Mouse (Mus musculus) C2C12 (cell line): ENCODE data around the gene Alg12. TPM values are rescaled to one million over a fixed set of nuclear protein-coding genes. Genes with fewer than 3 reads are reported as not detected.

Source experiments
- H3K27me3 ChIP-seq: one replicate; pipeline ENCODE4 v1.6.1; 2011; ENCODE audit not compliant: control insufficient read depth, insufficient read depth, insufficient read length
- H3K36me3 ChIP-seq: one replicate; pipeline ENCODE4 v1.6.1; 2011; ENCODE audit not compliant: control insufficient read depth, insufficient read depth
- H3K4me3 ChIP-seq: one replicate; pipeline ENCODE4 v1.5.1; 2011; ENCODE audit warnings: mild to moderate bottlenecking, control low read depth; ENCODE audit not compliant: poor library complexity, insufficient read depth, severe bottlenecking
- H3K79me2 ChIP-seq: one replicate; pipeline ENCODE4 v1.6.1; 2011; ENCODE audit not compliant: control insufficient read depth, insufficient read depth
- H3K79me3 ChIP-seq: one replicate; pipeline ENCODE4 v1.6.1; 2011; ENCODE audit warnings: low read depth, control low read depth
- H3ac ChIP-seq: one replicate; pipeline ENCODE3; 2011; ENCODE audit warnings: low read depth; ENCODE audit not compliant: control insufficient read depth, insufficient read length
- CEBPB ChIP-seq: IDR thresholded peaks from one replicate; pipeline ENCODE4 v1.6.1; 2011; ENCODE audit warnings: low read depth, mild to moderate bottlenecking, control low read depth, moderate library complexity
- CTCF ChIP-seq: IDR thresholded peaks from one replicate; pipeline ENCODE4 v1.5.1; 2011; ENCODE audit not compliant: control insufficient read depth, insufficient read depth, insufficient read length
- FOSL1 ChIP-seq: IDR thresholded peaks from one replicate; pipeline ENCODE4 v1.8.0; 2011; ENCODE audit warnings: mild to moderate bottlenecking, low read length; ENCODE audit not compliant: poor library complexity, insufficient read depth, severe bottlenecking
- MAX ChIP-seq: IDR thresholded peaks from one replicate; pipeline ENCODE4 v1.6.1; 2011; ENCODE audit warnings: mild to moderate bottlenecking, control low read depth
- MYOD1 ChIP-seq: IDR thresholded peaks from one replicate; pipeline ENCODE4 v1.6.1; 2011; ENCODE audit warnings: low read depth; ENCODE audit not compliant: control insufficient read depth, insufficient read length
- MYOG ChIP-seq: IDR thresholded peaks from one replicate; pipeline ENCODE4 v1.6.1; 2011; ENCODE audit not compliant: control insufficient read depth, insufficient read length; ENCODE audit errors: extremely low read depth
- USF1 ChIP-seq: IDR thresholded peaks from one replicate; pipeline ENCODE4 v1.6.1; 2011; ENCODE audit warnings: low read depth, mild to moderate bottlenecking, control low read depth, moderate library complexity
- polyA plus RNA-seq: library from polyadenylated mRNA; unstranded; fragments of >200 nt; fragmentation: generic; extraction: Trizol; gene quantifications from one replicate; pipeline ENCODE4 v1.2.1, GENCODE M21; 2012; ENCODE audit warnings: missing spikeins

Alg12 gene
- polyA plus RNA-seq, 1 experiment = 14.2 TPM

DNA sequence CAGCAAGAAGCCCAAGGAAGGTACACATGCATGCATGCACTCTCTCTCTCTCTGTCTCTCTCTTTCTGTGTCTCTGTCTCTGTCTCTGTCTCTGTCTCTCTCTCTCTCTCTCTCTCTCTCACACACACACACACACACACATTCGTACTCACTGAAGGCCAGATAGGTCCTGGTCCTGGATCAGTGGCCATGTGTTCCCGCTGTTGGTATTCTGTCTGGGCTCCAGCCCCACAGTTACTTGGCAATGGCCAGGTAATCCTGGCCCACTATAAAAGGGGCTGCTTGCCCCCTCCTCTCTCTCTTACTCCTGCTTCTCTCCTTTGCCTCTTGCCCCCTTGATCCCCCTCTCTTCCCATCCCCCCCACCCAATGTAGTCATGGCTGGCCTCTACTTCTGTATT, 22.0 kb upstream of the Alg12 start:
- Histone ChIP-seq H3K4me3 (no peak overlapping the region), H3K79me3 (no peaks in the 10 kb centered on the region), H3K79me2 (no peaks in the 10 kb centered on the region)

DNA sequence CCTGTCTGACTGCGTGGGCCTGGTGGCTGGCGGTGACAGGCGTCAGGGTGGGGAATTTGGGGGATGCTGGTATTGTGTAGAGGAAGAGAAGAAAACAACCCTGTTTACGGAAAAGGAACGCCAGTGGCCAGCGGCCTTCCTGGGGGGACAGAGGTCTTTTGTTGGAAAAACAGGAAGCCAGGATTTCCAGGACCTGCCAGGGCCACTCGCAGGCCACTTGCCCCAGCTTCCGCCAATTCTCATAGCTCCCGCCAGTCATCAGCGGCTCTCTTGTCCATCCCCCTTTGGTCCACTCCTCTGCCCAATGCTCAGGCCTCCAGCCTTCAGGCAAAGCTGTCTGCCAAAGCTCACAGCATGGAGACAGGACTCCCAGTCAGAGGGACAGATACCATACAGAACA, 21.0 kb upstream of the Alg12 start:
- Histone ChIP-seq H3K36me3 (no peaks in the 10 kb centered on the region), H3ac (no peak overlapping the region), H3K79me2 (no peaks in the 10 kb centered on the region), H3K27me3 (no peaks in the 10 kb centered on the region), H3K4me3 (no peak overlapping the region), H3K79me3 (no peaks in the 10 kb centered on the region)
- TF ChIP-seq MYOD1 (no peak), MYOG (no peak), CTCF (no peak), MAX (no peak), FOSL1 (no peak), CEBPB (no peak), USF1 (no peak)

More for the DNA sequence above, 22.0 kb upstream of the Alg12 start:
- Histone ChIP-seq H3ac (no peak overlapping the region), H3K36me3 (no peaks in the 10 kb centered on the region), H3K27me3 (no peaks in the 10 kb centered on the region)
- no peak for TF ChIP-seq MYOG
- TF ChIP-seq CEBPB = no peak
- TF ChIP-seq CTCF = no peak
- TF ChIP-seq USF1 = no peak
- no peak for TF ChIP-seq MYOD1
- TF ChIP-seq MAX = no peak
- no peak for TF ChIP-seq FOSL1

- Histone ChIP-seq H3K4me3 (no peak overlapping the region), H3K36me3 (no peaks in the 10 kb centered on the region), H3ac (no peak overlapping the region), H3K27me3 (no peaks in the 10 kb centered on the region), H3K79me3 (no peaks in the 10 kb centered on the region), H3K79me2 (no peaks in the 10 kb centered on the region)
- no peak for TF ChIP-seq MYOG
- no peak for TF ChIP-seq CEBPB
- TF ChIP-seq USF1 = no peak
- no peak for TF ChIP-seq FOSL1
- no peak for TF ChIP-seq MYOD1
- TF ChIP-seq CTCF = no peak
- no peak for TF ChIP-seq MAX
These were observed 20.2 kb upstream of the Alg12 start for GRCm38 (mm10) chr15:88839271-88839670.

DNA sequence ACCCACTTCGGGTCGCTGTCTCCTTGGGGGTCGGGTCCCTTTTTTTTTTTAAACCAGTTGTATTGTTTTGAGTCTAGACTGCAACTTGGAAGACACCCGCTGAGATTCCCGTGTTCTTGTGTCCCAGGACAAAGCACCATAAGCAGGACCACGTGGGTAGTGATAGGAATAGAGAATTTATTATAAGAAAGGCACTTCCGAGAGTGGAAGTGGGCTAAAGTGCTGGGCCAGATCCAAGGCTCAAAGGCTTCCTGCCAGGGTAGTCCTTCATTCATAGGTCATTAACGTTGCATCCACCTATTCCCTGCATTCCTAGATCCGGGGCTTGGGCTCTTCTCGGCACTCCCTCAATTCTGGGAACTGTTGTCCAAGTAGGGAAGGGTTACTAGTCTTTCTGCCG, 18.9 kb upstream of the Alg12 start:
- H3K79me3 ChIP-seq = no peaks in the 10 kb centered on the region
- H3K27me3 ChIP-seq = no peaks in the 10 kb centered on the region
- peak overlapping the region; percentile 37 for H3K4me3 ChIP-seq
- H3K79me2 ChIP-seq = no peaks in the 10 kb centered on the region
- TF ChIP-seq CTCF (no peak), USF1 (peak; percentile 34), FOSL1 (no peak), MAX (peak; percentile 56), MYOG (no peak)
- no peaks in the 10 kb centered on the region for H3K36me3 ChIP-seq
- H3ac ChIP-seq = peak overlapping the region; percentile 46

DNA sequence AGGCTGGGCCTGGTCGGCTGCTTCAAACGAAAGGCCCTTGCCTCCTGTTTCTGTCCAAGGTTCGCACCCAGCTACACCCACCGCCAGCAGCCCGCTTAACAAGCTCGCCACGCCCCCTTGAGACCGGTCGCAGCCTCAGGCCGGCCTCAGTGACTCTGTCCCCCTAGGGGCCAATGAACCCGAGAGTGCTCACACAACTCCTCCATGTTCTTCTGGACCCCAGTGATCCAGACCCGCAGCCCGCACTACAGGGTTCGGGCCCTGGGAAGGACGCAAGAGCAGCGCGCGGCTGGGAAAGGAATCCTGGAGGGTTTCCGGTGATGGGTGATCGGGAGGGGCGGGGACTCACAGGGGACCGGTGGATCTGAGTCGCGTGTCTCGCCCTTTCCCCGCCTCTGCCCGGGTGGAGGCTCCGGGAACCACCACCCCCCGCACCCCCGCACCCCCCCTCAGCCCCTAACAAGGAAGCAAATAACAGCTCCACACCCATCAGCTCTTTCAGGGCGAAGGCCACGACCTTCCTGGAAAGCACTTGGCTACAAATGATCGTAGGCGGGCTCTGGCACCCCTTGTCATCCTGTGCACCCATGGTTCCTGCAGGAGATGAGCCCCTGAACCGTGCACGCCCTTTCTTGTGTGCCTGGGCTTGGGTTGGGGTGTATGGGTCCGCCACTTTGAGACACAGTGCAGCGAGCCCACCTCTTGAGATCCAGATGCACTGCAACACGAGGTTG, 18.2 kb upstream of the Alg12 start:
- no peaks in the 10 kb centered on the region for H3K27me3 ChIP-seq
- H3ac ChIP-seq = peak overlapping the region; percentile 65
- TF ChIP-seq MAX (no peak), CTCF (no peak), MYOG (no peak), FOSL1 (no peak)
- H3K4me3 ChIP-seq = peak overlapping the region; percentile 37
- no peaks in the 10 kb centered on the region for H3K79me2 ChIP-seq
- H3K79me3 ChIP-seq = no peaks in the 10 kb centered on the region
- H3K36me3 ChIP-seq = no peaks in the 10 kb centered on the region

- no peak overlapping the region for H3K4me3 ChIP-seq
These were observed 17.5 kb upstream of the Alg12 start for GRCm38 (mm10) chr15:88836571-88836970.

DNA sequence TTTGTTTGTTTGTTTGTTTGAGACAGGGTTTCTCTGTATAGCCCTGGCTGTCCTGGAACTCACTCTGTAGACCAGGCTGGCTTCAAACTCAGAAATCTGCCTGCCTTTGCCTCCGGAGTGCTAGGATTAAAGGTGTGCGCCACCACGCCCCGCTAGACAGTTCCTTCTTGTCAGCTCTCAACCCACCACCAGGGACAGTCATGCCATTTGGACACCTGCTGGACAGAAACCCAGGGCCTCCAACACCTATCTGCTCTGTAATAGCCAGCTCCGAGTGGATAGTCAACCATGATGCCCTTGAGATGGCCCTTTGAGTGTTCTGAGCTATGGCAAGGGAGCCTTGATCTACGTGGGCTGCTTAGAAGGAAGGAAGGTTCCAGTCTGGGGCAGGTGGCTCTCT, 16.9 kb upstream of the Alg12 start:
- Histone ChIP-seq H3K27me3 (no peaks in the 10 kb centered on the region), H3K79me3 (no peaks in the 10 kb centered on the region), H3ac (no peak overlapping the region), H3K4me3 (no peak overlapping the region), H3K79me2 (no peaks in the 10 kb centered on the region), H3K36me3 (no peaks in the 10 kb centered on the region)
- TF ChIP-seq CTCF = no peak
- TF ChIP-seq MYOG = no peak
- TF ChIP-seq CEBPB = no peak
- no peak for TF ChIP-seq FOSL1
- no peak for TF ChIP-seq MYOD1

More at GRCm38 (mm10) chr15:88836571-88836970, 17.5 kb upstream of the Alg12 start:
- H3K36me3 ChIP-seq = no peaks in the 10 kb centered on the region
- H3K79me3 ChIP-seq = no peaks in the 10 kb centered on the region
- no peaks in the 10 kb centered on the region for H3K27me3 ChIP-seq
- TF ChIP-seq CTCF = no peak
- TF ChIP-seq CEBPB = no peak
- H3K79me2 ChIP-seq = no peaks in the 10 kb centered on the region
- H3ac ChIP-seq = no peak overlapping the region
